Mouse (Mus musculus) hindbrain, embryonic 12.5 days (tissue): Measurements from ENCODE around the gene Fam126a. TPM values are rescaled to one million over a fixed set of nuclear protein-coding genes. Genes with fewer than 3 reads are reported as not detected.

Experiments
- ATAC-seq: fragments of 200-750 bp; cut with Nextera tagmentation; 2 replicates; pipeline ENCODE4 v1.8.0; 2017; ENCODE audit warnings: moderate TSS enrichment; ENCODE audit not compliant: low FRiP score
- H3K27ac ChIP-seq: fragments of 300-500 bp; sonication (generic); 2 replicates; pipeline ENCODE4 v1.5.1; 2016; ENCODE audit warnings: mild to moderate bottlenecking
- H3K27me3 ChIP-seq: fragments of 300-500 bp; sonication (generic); 2 replicates; pipeline ENCODE4 v1.6.1; 2016; ENCODE audit warnings: mild to moderate bottlenecking
- H3K36me3 ChIP-seq: fragments of 300-500 bp; sonication (generic); 2 replicates; pipeline ENCODE4 v1.6.1; 2016; ENCODE audit warnings: mild to moderate bottlenecking
- H3K4me1 ChIP-seq: fragments of 300-500 bp; sonication (generic); 2 replicates; pipeline ENCODE4 v1.6.1; 2016
- H3K4me2 ChIP-seq: fragments of 300-500 bp; sonication (generic); replicated peaks from 2 replicates; pipeline ENCODE4 v1.6.1; 2016; ENCODE audit warnings: mild to moderate bottlenecking
- H3K4me3 ChIP-seq: fragments of 300-500 bp; sonication (generic); 2 replicates; pipeline ENCODE4 v1.5.1; 2016; ENCODE audit warnings: mild to moderate bottlenecking
- H3K9ac ChIP-seq: fragments of 300-500 bp; sonication (generic); 2 replicates; pipeline ENCODE4 v1.6.1; 2016; ENCODE audit warnings: mild to moderate bottlenecking, moderate library complexity
- H3K9me3 ChIP-seq: fragments of 300-500 bp; sonication (generic); replicated peaks from 2 replicates; pipeline ENCODE4 v1.6.1; 2016; ENCODE audit warnings: mild to moderate bottlenecking
- WGBS: fragments of 180-500 bp; shearing (Covaris S2); methylation state at CpG from one replicate; pipeline ENCODE4 v1.1.7; 2016; 5-methylcytosine and 5-hydroxymethylcytosine counted together
- polyA plus RNA-seq: library from polyadenylated mRNA; unstranded; fragments of >200 nt; fragmentation: Nextera tagmentation; extraction: Ambion mirVana; gene quantifications from 2 replicates; pipeline ENCODE4 v1.2.1, GENCODE M21; 2016

Gene Fam126a
- polyA plus RNA-seq, 1 experiment from 2014 or later, result 50.0 TPM

- Histone ChIP-seq H3K27me3 (no peaks in the 10 kb centered on the region; the same call in 1 of the 2 replicates), H3K36me3 (no peaks in the 10 kb centered on the region), H3K9ac (no peak overlapping the region), H3K4me3 (no peak overlapping the region), H3K4me2 (no peak overlapping the region), H3K27ac (no peak overlapping the region), H3K4me1 (peaks cover 2% of the 10 kb centered on the region; the same call in 1 of the 2 replicates), H3K9me3 (0 out of 2 replicates have a peak, but pooled peaks cover 6% of the 10 kb centered on the region)
- WGBS, result 61% methylated on average over 9 of the region's 9 CpGs
- no peak for ATAC-seq
Measured at GRCm38 (mm10) chr5:24053245-24054190, 23.0 kb upstream of the Fam126a start.

DNA sequence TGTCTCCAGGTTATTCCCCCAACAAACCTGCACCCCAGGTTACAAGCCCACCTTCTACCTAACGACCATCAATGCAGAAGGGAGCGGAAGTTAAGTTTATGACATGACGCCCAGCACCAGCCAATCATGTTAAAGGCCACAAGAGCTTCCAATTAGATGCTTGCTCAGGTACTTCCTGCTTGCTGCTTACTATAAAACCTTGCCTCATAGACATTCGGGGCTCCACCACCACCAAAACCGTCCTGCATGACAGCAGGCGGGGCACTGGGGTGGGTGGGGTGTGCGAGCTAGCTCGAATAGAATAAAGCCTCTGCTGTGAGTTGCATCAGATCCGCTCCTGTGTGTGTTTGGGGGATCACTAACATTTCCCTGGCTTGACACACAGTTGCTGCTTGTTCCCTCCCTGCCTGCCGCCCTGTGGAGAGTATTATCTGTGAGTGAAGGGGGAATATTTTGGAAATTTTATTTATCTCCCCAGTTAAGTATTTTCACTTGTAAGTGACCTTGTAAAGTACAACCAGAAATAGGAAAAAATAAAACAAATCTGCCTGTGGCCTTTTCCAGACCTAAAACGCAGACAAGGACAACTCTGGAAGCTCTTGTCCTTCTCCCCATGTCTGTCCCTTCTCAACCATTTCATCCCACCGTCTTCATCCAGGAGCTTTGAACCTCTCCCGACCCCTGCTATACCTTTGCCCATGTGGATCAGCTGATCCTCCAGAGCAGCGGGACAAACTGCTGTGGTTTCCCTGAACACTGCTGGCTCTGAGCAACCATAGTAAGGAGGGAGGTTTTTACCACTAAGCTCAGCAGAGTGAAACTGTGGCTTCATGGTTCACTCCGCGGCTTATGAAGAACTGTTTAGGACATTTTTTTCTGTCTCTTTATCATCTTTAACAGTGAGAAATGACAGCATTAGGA lies 21.5 kb upstream of the Fam126a start:
- WGBS, result 73% methylated on average over 16 of the region's 16 CpGs
- H3K36me3 ChIP-seq, result no peaks in the 10 kb centered on the region

DNA sequence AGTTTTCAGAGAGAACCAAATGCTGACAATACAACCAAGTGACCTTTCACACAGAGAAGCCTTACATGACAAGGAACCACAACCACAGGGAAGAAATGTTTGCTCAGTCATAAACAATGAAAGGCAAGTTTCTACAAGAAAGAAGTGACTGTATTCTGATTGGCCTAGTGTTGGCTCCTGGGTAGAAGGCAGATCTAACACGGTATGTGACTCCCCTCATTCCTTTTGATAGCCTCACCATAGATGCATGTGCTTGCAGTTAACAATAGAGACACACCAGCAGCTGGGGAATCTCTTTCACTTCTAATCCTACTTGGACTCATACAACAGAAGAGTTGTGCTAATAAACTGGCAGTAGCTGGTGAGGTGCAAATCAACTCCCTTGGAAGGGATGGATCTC lies 17.3 kb upstream of the Fam126a start:
- no peak overlapping the region for H3K9ac ChIP-seq
- H3K27ac ChIP-seq, result no peak overlapping the region
- H3K36me3 ChIP-seq, result no peaks in the 10 kb centered on the region
- H3K27me3 ChIP-seq, result no peaks in the 10 kb centered on the region; the same call in 1 of the 2 replicates
- no peaks in the 10 kb centered on the region for H3K9me3 ChIP-seq
- no peak overlapping the region for H3K4me2 ChIP-seq
- ATAC-seq, result no peak
- H3K4me3 ChIP-seq, result no peak overlapping the region
- no peaks in the 10 kb centered on the region for H3K4me1 ChIP-seq
- WGBS, result 48% methylated on average over 1 of the region's 1 CpGs

More for the DNA sequence above, 21.5 kb upstream of the Fam126a start:
- Histone ChIP-seq H3K27ac (no peak overlapping the region), H3K27me3 (no peaks in the 10 kb centered on the region; the same call in 1 of the 2 replicates), H3K4me1 (peaks cover 2% of the 10 kb centered on the region; the same call in 1 of the 2 replicates), H3K9me3 (0 out of 2 replicates have a peak, but pooled peaks cover 6% of the 10 kb centered on the region), H3K4me3 (no peak overlapping the region), H3K9ac (no peak overlapping the region), H3K4me2 (no peak overlapping the region)
- no peak for ATAC-seq

DNA sequence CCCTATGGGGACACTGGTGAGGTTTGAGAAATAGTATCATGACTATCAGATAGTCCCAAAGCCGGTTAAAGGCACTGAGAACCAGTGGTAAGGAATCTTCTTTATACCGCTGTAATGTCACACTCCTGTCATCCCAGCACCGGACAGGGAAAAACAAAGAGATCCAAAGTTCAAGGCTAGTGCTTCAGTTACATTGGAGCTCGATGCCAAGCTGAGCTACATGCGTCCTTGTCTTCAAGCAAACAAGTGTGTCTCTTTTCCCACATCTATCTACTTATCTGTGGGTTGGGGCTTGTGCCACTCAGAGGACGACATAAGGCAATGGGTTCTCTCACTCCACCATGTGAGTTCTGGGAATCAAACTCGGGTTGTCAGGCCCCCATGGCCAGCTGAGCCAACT lies 16.5 kb upstream of the Fam126a start:
- Histone ChIP-seq H3K9me3 (no peaks in the 10 kb centered on the region), H3K4me2 (no peak overlapping the region), H3K36me3 (no peaks in the 10 kb centered on the region), H3K27me3 (no peaks in the 10 kb centered on the region; the same call in 1 of the 2 replicates), H3K27ac (no peak overlapping the region), H3K4me1 (no peaks in the 10 kb centered on the region), H3K4me3 (no peak overlapping the region), H3K9ac (no peak overlapping the region)
- WGBS, result 88% methylated on average over 7 of the region's 7 CpGs
- ATAC-seq, result no peak

- H3K27ac ChIP-seq, result no peak overlapping the region
- H3K4me1 ChIP-seq, result no peaks in the 10 kb centered on the region
- no peak overlapping the region for H3K4me3 ChIP-seq
- no peak for ATAC-seq
- no peak overlapping the region for H3K9ac ChIP-seq
- H3K9me3 ChIP-seq, result no peaks in the 10 kb centered on the region
- no peaks in the 10 kb centered on the region; the same call in 1 of the 2 replicates for H3K27me3 ChIP-seq
- H3K36me3 ChIP-seq, result no peaks in the 10 kb centered on the region
- H3K4me2 ChIP-seq, result no peak overlapping the region
- WGBS, result 58% methylated on average over 4 of the region's 4 CpGs
Measured at GRCm38 (mm10) chr5:24045998-24046631, 15.6 kb upstream of the Fam126a start.

DNA sequence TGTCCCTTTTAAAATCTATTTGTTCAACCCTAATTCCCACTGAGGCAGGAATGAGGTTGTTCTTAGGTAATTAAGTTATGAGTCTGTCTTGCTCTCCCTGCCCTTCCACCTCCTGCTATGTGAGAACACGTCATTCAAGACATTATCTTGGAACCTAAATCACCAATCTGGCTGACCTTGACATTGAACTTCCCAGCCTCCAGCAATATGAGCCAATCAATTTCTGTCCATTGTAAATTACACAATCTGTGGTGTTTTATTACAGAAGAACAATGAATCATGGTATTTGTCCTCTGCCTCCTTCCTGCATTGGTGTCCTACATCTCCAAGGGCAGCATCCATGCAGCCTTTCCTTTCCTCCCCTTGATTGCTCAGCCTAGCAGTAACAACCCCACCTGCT lies 13.9 kb upstream of the Fam126a start:
- Histone ChIP-seq H3K9me3 (no peaks in the 10 kb centered on the region), H3K4me2 (no peak overlapping the region), H3K4me3 (no peak overlapping the region), H3K27ac (no peak overlapping the region), H3K36me3 (no peaks in the 10 kb centered on the region), H3K9ac (no peak overlapping the region), H3K27me3 (no peaks in the 10 kb centered on the region; the same call in 1 of the 2 replicates), H3K4me1 (no peaks in the 10 kb centered on the region)
- no peak for ATAC-seq
- 63% methylated on average over 1 of the region's 1 CpGs for WGBS

DNA sequence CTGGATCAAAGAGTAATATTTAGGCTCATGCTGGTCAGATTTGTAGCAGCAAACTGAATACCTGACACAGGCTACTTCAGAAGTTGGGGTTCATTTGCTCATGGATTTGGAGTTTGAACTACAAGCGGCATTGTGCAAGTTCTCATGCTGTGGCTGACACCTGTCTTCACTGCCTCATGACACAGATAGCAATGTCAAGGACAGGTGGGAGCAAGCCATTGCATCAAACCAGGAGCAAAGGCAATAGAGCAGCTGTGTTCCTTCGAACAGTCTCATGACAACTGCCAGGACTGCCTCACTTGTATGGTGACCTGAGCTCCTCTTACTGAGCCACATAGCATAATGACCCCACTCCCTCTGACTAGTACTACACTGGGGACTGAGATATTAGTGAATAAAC lies 12.9 kb upstream of the Fam126a start:
- Histone ChIP-seq H3K4me1 (no peaks in the 10 kb centered on the region), H3K36me3 (no peaks in the 10 kb centered on the region), H3K4me2 (no peak overlapping the region), H3K4me3 (no peak overlapping the region), H3K27me3 (no peaks in the 10 kb centered on the region), H3K9me3 (no peaks in the 10 kb centered on the region), H3K27ac (no peak overlapping the region), H3K9ac (no peak overlapping the region)
- WGBS, result 92% methylated on average over 2 of the region's 2 CpGs
- ATAC-seq, result no peak

- H3K36me3 ChIP-seq, result no peaks in the 10 kb centered on the region
- ATAC-seq, result no peak
Measured at GRCm38 (mm10) chr5:24041341-24041852, 10.9 kb upstream of the Fam126a start.

GRCm38 (mm10) chr5:24040601-24041000 lies 10.1 kb upstream of the Fam126a start:
- H3K4me2 ChIP-seq, result no peak overlapping the region
- H3K4me1 ChIP-seq, result no peaks in the 10 kb centered on the region
- no peaks in the 10 kb centered on the region for H3K9me3 ChIP-seq
- H3K9ac ChIP-seq, result no peak overlapping the region
- ATAC-seq, result no peak
- H3K27ac ChIP-seq, result no peak overlapping the region
- no peaks in the 10 kb centered on the region for H3K27me3 ChIP-seq
- H3K4me3 ChIP-seq, result no peak overlapping the region
- H3K36me3 ChIP-seq, result no peaks in the 10 kb centered on the region

More at GRCm38 (mm10) chr5:24041341-24041852, 10.9 kb upstream of the Fam126a start:
- H3K4me1 ChIP-seq, result no peaks in the 10 kb centered on the region
- no peak overlapping the region for H3K9ac ChIP-seq
- no peaks in the 10 kb centered on the region for H3K27me3 ChIP-seq
- H3K9me3 ChIP-seq, result no peaks in the 10 kb centered on the region
- H3K27ac ChIP-seq, result no peak overlapping the region
- no peak overlapping the region for H3K4me3 ChIP-seq
- no peak overlapping the region for H3K4me2 ChIP-seq
- WGBS, result 83% methylated on average over 4 of the region's 4 CpGs

GRCm38 (mm10) chr5:24039423-24039822 lies 8.9 kb upstream of the Fam126a start:
- ATAC-seq, result no peak
- no peak overlapping the region for H3K9ac ChIP-seq
- no peaks in the 10 kb centered on the region for H3K36me3 ChIP-seq
- no peak overlapping the region for H3K4me3 ChIP-seq
- no peak overlapping the region for H3K4me2 ChIP-seq
- H3K27me3 ChIP-seq, result no peaks in the 10 kb centered on the region
- no peaks in the 10 kb centered on the region for H3K4me1 ChIP-seq
- no peak overlapping the region for H3K27ac ChIP-seq
- 91% methylated on average over 5 of the region's 5 CpGs for WGBS
- no peaks in the 10 kb centered on the region for H3K9me3 ChIP-seq

- no peaks in the 10 kb centered on the region for H3K27me3 ChIP-seq
- no peaks in the 10 kb centered on the region for H3K36me3 ChIP-seq
- WGBS, result 77% methylated on average over 5 of the region's 5 CpGs
- H3K9me3 ChIP-seq, result no peaks in the 10 kb centered on the region
- no peak overlapping the region for H3K4me2 ChIP-seq
- H3K9ac ChIP-seq, result no peak overlapping the region
- H3K4me3 ChIP-seq, result no peak overlapping the region
- no peak for ATAC-seq
- no peaks in the 10 kb centered on the region for H3K4me1 ChIP-seq
- no peak overlapping the region for H3K27ac ChIP-seq
Measured at GRCm38 (mm10) chr5:24038819-24039218, 8.3 kb upstream of the Fam126a start.
